Mouse (Mus musculus) liver, embryonic 16.5 days (tissue): ENCODE measurements at regions not wholly inside any gene's neighbourhood (a gene's known extent, or its start where the extent isn't known, plus 50 kb on each side); places are given as distances from the start of the nearest gene placed in this dataset.

Source experiments
- ATAC-seq: fragments of 200-750 bp; cut with Nextera tagmentation; 2 replicates; pipeline ENCODE4 v1.8.0; 2017; ENCODE audit warnings: low read depth, mild to moderate bottlenecking, moderate number of reproducible peaks, moderate library complexity
- H3K27ac ChIP-seq: fragments of 300-500 bp; sonication (generic); 2 replicates; pipeline ENCODE4 v1.5.1; 2014; ENCODE audit warnings: mild to moderate bottlenecking, low read length
- H3K27me3 ChIP-seq: fragments of 300-500 bp; sonication (generic); 2 replicates; pipeline ENCODE4 v1.6.1; 2014; ENCODE audit warnings: low read depth, low read length, mixed read lengths; ENCODE audit not compliant: control insufficient read depth, insufficient read depth
- H3K36me3 ChIP-seq: fragments of 300-500 bp; sonication (generic); 2 replicates; pipeline ENCODE4 v1.6.1; 2014; ENCODE audit warnings: mild to moderate bottlenecking; ENCODE audit not compliant: control insufficient read depth, insufficient read depth
- H3K4me1 ChIP-seq: fragments of 300-500 bp; sonication (generic); 2 replicates; pipeline ENCODE4 v1.6.1; 2014; ENCODE audit warnings: low read depth, low read length, mixed read lengths; ENCODE audit not compliant: control insufficient read depth
- H3K4me2 ChIP-seq: fragments of 300-500 bp; sonication (generic); 2 replicates; pipeline ENCODE4 v1.6.1; 2014; ENCODE audit warnings: low read depth, low read length, mixed read lengths
- H3K4me3 ChIP-seq: fragments of 300-500 bp; sonication (generic); 2 replicates; pipeline ENCODE4 v1.5.1; 2014; ENCODE audit warnings: low read depth, mild to moderate bottlenecking, low read length
- H3K9ac ChIP-seq: fragments of 300-500 bp; sonication (generic); 2 replicates; pipeline ENCODE4 v1.6.1; 2014; ENCODE audit warnings: low read depth, low read length
- H3K9me3 ChIP-seq: fragments of 300-500 bp; sonication (generic); replicated peaks from 2 replicates; pipeline ENCODE4 v1.6.1; 2016; ENCODE audit warnings: low read length; ENCODE audit not compliant: control insufficient read depth
- WGBS: fragments of 180-500 bp; shearing (Covaris S2); extraction: QIAGEN DNeasy Blood & Tissue Kit; methylation state at CpG from one replicate; pipeline ENCODE4 v1.1.7; 2014; ENCODE audit not compliant: insufficient replicate concordance; 5-methylcytosine and 5-hydroxymethylcytosine counted together

GRCm38 (mm10) chr14:86490826-86491225 lies 650.2 kb downstream of the Diaph3 start:
- no peaks in the 10 kb centered on the region for H3K9me3 ChIP-seq
- ATAC-seq, result no peak
- no peak overlapping the region for H3K9ac ChIP-seq
- H3K27ac ChIP-seq, result no peak overlapping the region
- WGBS, result 68% methylated on average over 4 of the region's 4 CpGs
- H3K36me3 ChIP-seq, result no peaks in the 10 kb centered on the region
- H3K4me1 ChIP-seq, result no peaks in the 10 kb centered on the region
- H3K4me2 ChIP-seq, result no peak overlapping the region
- no peak overlapping the region for H3K4me3 ChIP-seq
- no peaks in the 10 kb centered on the region for H3K27me3 ChIP-seq

GRCm38 (mm10) chr14:86489872-86490631 lies 651.0 kb downstream of the Diaph3 start:
- no peak overlapping the region for H3K27ac ChIP-seq
- 45% methylated on average over 13 of the region's 13 CpGs for WGBS
- ATAC-seq, result no peak

GRCm38 (mm10) chr14:86489044-86489816 lies 651.8 kb downstream of the Diaph3 start:
- Histone ChIP-seq H3K36me3 (no peaks in the 10 kb centered on the region), H3K9ac (no peak overlapping the region), H3K4me3 (no peak overlapping the region), H3K4me1 (no peaks in the 10 kb centered on the region), H3K9me3 (no peaks in the 10 kb centered on the region), H3K27ac (no peak overlapping the region), H3K27me3 (no peaks in the 10 kb centered on the region), H3K4me2 (no peak overlapping the region)
- ATAC-seq, result no peak
- WGBS, result 58% methylated on average over 16 of the region's 16 CpGs

More at GRCm38 (mm10) chr14:86489872-86490631, 651.0 kb downstream of the Diaph3 start:
- H3K9me3 ChIP-seq, result no peaks in the 10 kb centered on the region
- no peaks in the 10 kb centered on the region for H3K27me3 ChIP-seq
- H3K4me2 ChIP-seq, result no peak overlapping the region
- no peaks in the 10 kb centered on the region for H3K36me3 ChIP-seq
- H3K4me3 ChIP-seq, result no peak overlapping the region
- no peak overlapping the region for H3K9ac ChIP-seq
- no peaks in the 10 kb centered on the region for H3K4me1 ChIP-seq

GRCm38 (mm10) chr14:86487285-86487897 lies 653.6 kb downstream of the Diaph3 start:
- no peaks in the 10 kb centered on the region for H3K4me1 ChIP-seq
- no peak for ATAC-seq

GRCm38 (mm10) chr14:86484247-86484646 lies 656.8 kb downstream of the Diaph3 start:
- H3K4me2 ChIP-seq, result no peak overlapping the region
- no peaks in the 10 kb centered on the region for H3K4me1 ChIP-seq
- 71% methylated on average over 5 of the region's 5 CpGs for WGBS
- H3K27ac ChIP-seq, result no peak overlapping the region
- no peaks in the 10 kb centered on the region for H3K9me3 ChIP-seq
- no peak overlapping the region for H3K9ac ChIP-seq
- no peaks in the 10 kb centered on the region for H3K36me3 ChIP-seq
- no peak overlapping the region for H3K4me3 ChIP-seq
- H3K27me3 ChIP-seq, result no peaks in the 10 kb centered on the region
- no peak for ATAC-seq

More at GRCm38 (mm10) chr14:86487285-86487897, 653.6 kb downstream of the Diaph3 start:
- H3K4me2 ChIP-seq, result no peak overlapping the region
- H3K4me3 ChIP-seq, result no peak overlapping the region
- H3K27ac ChIP-seq, result no peak overlapping the region
- WGBS, result 44% methylated on average over 8 of the region's 8 CpGs
- H3K27me3 ChIP-seq, result no peaks in the 10 kb centered on the region
- H3K9me3 ChIP-seq, result no peaks in the 10 kb centered on the region
- no peaks in the 10 kb centered on the region for H3K36me3 ChIP-seq
- H3K9ac ChIP-seq, result no peak overlapping the region

GRCm38 (mm10) chr14:86473604-86474003 lies 667.4 kb downstream of the Diaph3 start:
- 72% methylated on average over 1 of the region's 1 CpGs for WGBS
- H3K9ac ChIP-seq, result no peak overlapping the region
- H3K4me3 ChIP-seq, result no peak overlapping the region
- no peak overlapping the region for H3K27ac ChIP-seq
- H3K4me1 ChIP-seq, result no peaks in the 10 kb centered on the region
- H3K4me2 ChIP-seq, result no peak overlapping the region
- no peaks in the 10 kb centered on the region for H3K36me3 ChIP-seq
- no peaks in the 10 kb centered on the region for H3K9me3 ChIP-seq
- no peaks in the 10 kb centered on the region for H3K27me3 ChIP-seq
- no peak for ATAC-seq

GRCm38 (mm10) chr14:86470462-86470861 lies 670.6 kb downstream of the Diaph3 start:
- Histone ChIP-seq H3K9ac (no peak overlapping the region), H3K36me3 (no peaks in the 10 kb centered on the region), H3K27me3 (no peaks in the 10 kb centered on the region), H3K9me3 (no peaks in the 10 kb centered on the region), H3K27ac (no peak overlapping the region), H3K4me3 (no peak overlapping the region), H3K4me2 (no peak overlapping the region), H3K4me1 (no peaks in the 10 kb centered on the region)
- 40% methylated on average over 4 of the region's 4 CpGs for WGBS
- ATAC-seq, result no peak

GRCm38 (mm10) chr14:86467886-86468463 lies 673.1 kb downstream of the Diaph3 start:
- H3K4me2 ChIP-seq, result no peak overlapping the region
- no peak for ATAC-seq
- H3K4me1 ChIP-seq, result no peaks in the 10 kb centered on the region
- H3K9me3 ChIP-seq, result no peaks in the 10 kb centered on the region
- 38% methylated on average over 8 of the region's 8 CpGs for whole genome bisulfite sequencing
- H3K4me3 ChIP-seq, result no peak overlapping the region
- H3K27me3 ChIP-seq, result no peaks in the 10 kb centered on the region
- no peak overlapping the region for H3K9ac ChIP-seq
- no peak overlapping the region for H3K27ac ChIP-seq
- no peaks in the 10 kb centered on the region for H3K36me3 ChIP-seq
